Mouse (Mus musculus) midbrain, embryonic 10.5 days (tissue): ENCODE results near the gene Apobec4. TPM values are rescaled to one million over a fixed set of nuclear protein-coding genes. Genes with fewer than 3 reads are reported as not detected.

ENCODE experiments used
- DNase-seq: peaks from one replicate; pipeline ENCODE4 v3.0.0-alpha.2; 2017; ENCODE audit warnings: low spot score
- H3K27ac ChIP-seq: fragments of 300-500 bp; sonication (generic); replicated peaks from 2 replicates; pipeline ENCODE4 v1.5.1; 2016; ENCODE audit warnings: mild to moderate bottlenecking
- H3K27me3 ChIP-seq: fragments of 300-500 bp; sonication (generic); 2 replicates; pipeline ENCODE4 v1.6.1; 2016; ENCODE audit warnings: low read depth, mild to moderate bottlenecking; ENCODE audit not compliant: poor library complexity, severe bottlenecking
- H3K36me3 ChIP-seq: fragments of 300-500 bp; sonication (generic); 2 replicates; pipeline ENCODE4 v1.6.1; 2016; ENCODE audit warnings: mild to moderate bottlenecking, moderate library complexity
- H3K4me1 ChIP-seq: fragments of 300-500 bp; sonication (generic); 2 replicates; pipeline ENCODE4 v1.6.1; 2016
- H3K4me3 ChIP-seq: fragments of 300-500 bp; sonication (generic); 2 replicates; pipeline ENCODE4 v1.5.1; 2016; ENCODE audit warnings: mild to moderate bottlenecking, moderate library complexity
- H3K9me3 ChIP-seq: fragments of 300-500 bp; sonication (generic); replicated peaks from 2 replicates; pipeline ENCODE4 v1.6.1; 2016; ENCODE audit warnings: mild to moderate bottlenecking
- WGBS: fragments of 180-500 bp; shearing (Covaris S2); methylation state at CpG from one replicate; pipeline ENCODE4 v1.1.7; 2016; 5-methylcytosine and 5-hydroxymethylcytosine counted together
- polyA plus RNA-seq: library from polyadenylated mRNA; unstranded; fragments of >200 nt; fragmentation: Nextera tagmentation; extraction: Ambion mirVana; gene quantifications from 2 replicates; pipeline ENCODE4 v1.2.1, GENCODE M21; 2016

Gene Apobec4
- polyA plus RNA-seq, 1 experiment from 2014 or later = not detected

- no peak for DNase-seq
- Histone ChIP-seq H3K9me3 (no peaks in the 10 kb centered on the region), H3K4me1 (peaks cover 43% of the 10 kb centered on the region), H3K27me3 (no peaks in the 10 kb centered on the region), H3K36me3 (no peaks in the 10 kb centered on the region), H3K4me3 (no peak overlapping the region), H3K27ac (peak overlapping the region; percentile 19; the same call in 1 of the 2 replicates)
- 76% methylated on average over 8 of the region's 8 CpGs for WGBS
Measured at GRCm38 (mm10) chr1:152795688-152796255, 45.4 kb downstream of the Apobec4 start.

- no peaks in the 10 kb centered on the region for H3K9me3 ChIP-seq
- peaks cover 35% of the 10 kb centered on the region for H3K4me1 ChIP-seq
- H3K4me3 ChIP-seq = no peak overlapping the region
- WGBS = 81% methylated on average over 8 of the region's 8 CpGs
- no peaks in the 10 kb centered on the region for H3K36me3 ChIP-seq
- H3K27ac ChIP-seq = no peak overlapping the region
- H3K27me3 ChIP-seq = no peaks in the 10 kb centered on the region
- no peak for DNase-seq
Measured at GRCm38 (mm10) chr1:152796683-152797263, 46.4 kb downstream of the Apobec4 start.

GRCm38 (mm10) chr1:152798125-152798524, 47.8 kb downstream of the Apobec4 start:
- no peak for DNase-seq
- Histone ChIP-seq H3K36me3 (no peaks in the 10 kb centered on the region), H3K9me3 (no peaks in the 10 kb centered on the region), H3K27ac (no peak overlapping the region), H3K4me1 (peaks cover 24% of the 10 kb centered on the region), H3K4me3 (no peak overlapping the region), H3K27me3 (no peaks in the 10 kb centered on the region)
- 81% methylated on average over 9 of the region's 9 CpGs for WGBS

- Histone ChIP-seq H3K36me3 (no peaks in the 10 kb centered on the region), H3K27ac (no peak within 1 kb of the TSS), H3K27me3 (no peaks in the 10 kb centered on the region), H3K4me1 (peaks cover 14% of the 10 kb centered on the region; the same call in 1 of the 2 replicates), H3K4me3 (no peak within 1 kb of the TSS), H3K9me3 (no peaks in the 10 kb centered on the region)
- DNase-seq = no peak
- WGBS = 9% methylated on average over 2 of the region's 2 CpGs
Measured at GRCm38 (mm10) chr1:152799897-152800296, 49.5 kb downstream of the Apobec4 start, which contains the start of gene Ncf2. Gene Ncf2 (plus strand): TSS chr1:152800194.

GRCm38 (mm10) chr1:152800633-152801176, 50.4 kb downstream of the Apobec4 start:
- 91% methylated on average over 13 of the region's 13 CpGs for WGBS
- H3K4me3 ChIP-seq = no peak overlapping the region
- H3K4me1 ChIP-seq = peaks cover 14% of the 10 kb centered on the region; the same call in 1 of the 2 replicates
- no peaks in the 10 kb centered on the region for H3K9me3 ChIP-seq
- H3K27me3 ChIP-seq = no peaks in the 10 kb centered on the region
- no peaks in the 10 kb centered on the region for H3K36me3 ChIP-seq
- DNase-seq = no peak
- no peak overlapping the region for H3K27ac ChIP-seq

GRCm38 (mm10) chr1:152804907-152805306, 54.6 kb downstream of the Apobec4 start:
- no peaks in the 10 kb centered on the region for H3K36me3 ChIP-seq
- WGBS = 81% methylated on average over 6 of the region's 6 CpGs
- peaks cover 10% of the 10 kb centered on the region; the same call in 1 of the 2 replicates for H3K4me1 ChIP-seq
- no peaks in the 10 kb centered on the region for H3K27me3 ChIP-seq
- H3K9me3 ChIP-seq = no peaks in the 10 kb centered on the region
- H3K27ac ChIP-seq = no peak overlapping the region
- no peak for DNase-seq
- no peak overlapping the region for H3K4me3 ChIP-seq

Other genes starting within 250 kb of the Apobec4 start
- 23.2 and 24.4 TPM in 2 replicates for gene Rgl1, start 15.8 kb downstream of the Apobec4 start, polyA plus RNA-seq
- 207 and 235 TPM in 2 replicates for gene Arpc5, start 16.0 kb downstream of the Apobec4 start, polyA plus RNA-seq
- 2.9 and 3.0 TPM in 2 replicates for gene Ncf2, start 49.6 kb downstream of the Apobec4 start, polyA plus RNA-seq
- gene Smg7, start 152.1 kb downstream of the Apobec4 start, polyA plus RNA-seq = 35.4 and 40.0 TPM in 2 replicates
- 10.5 and 10.7 TPM in 2 replicates for gene Nmnat2, start 204.4 kb downstream of the Apobec4 start, polyA plus RNA-seq